Comparison of ENCODE assay signal across 11 mouse cellular contexts in the genomic region with DNA sequence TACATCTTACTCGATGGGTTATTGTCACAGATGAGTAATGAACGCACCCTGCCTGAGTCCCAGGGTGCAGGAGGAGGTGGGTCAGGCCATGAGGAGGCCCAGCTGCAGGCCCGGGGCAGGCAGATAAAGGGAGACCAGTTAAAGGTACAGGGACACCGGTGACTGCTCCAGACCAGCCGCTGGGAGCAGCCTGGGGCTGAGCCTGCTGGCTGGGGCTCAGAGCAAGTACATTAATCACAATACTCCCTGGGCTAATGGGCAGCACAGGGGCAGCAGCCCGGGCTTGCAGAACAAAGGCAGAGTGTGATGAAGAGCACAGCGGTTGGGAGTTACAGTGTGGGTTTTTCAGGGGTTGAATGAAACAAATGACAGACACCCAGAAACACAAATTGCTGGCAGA.
DNase-seq lines count a peak whose midpoint lies in the region; ATAC-seq and TF ChIP-seq lines count a peak whose summit lies in the region.
"Had no signal": no experiment of that assay in that cellular context is flagged by ENCODE, and none has a peak within 500 bp of the region (broad histone marks: within the 10 kb centered on the region; RNA-seq: fewer than 3 reads in every experiment).

No protein-coding gene starts in this region.

- H3K9ac ChIP-seq in kidney, embryonic 15.5 days: no peak overlapping the region
- H3K9ac ChIP-seq in hindbrain, embryonic 15.5 days: no peak overlapping the region
- H3K9ac ChIP-seq in neural tube, embryonic 12.5 days: 0 out of 2 replicates have a peak overlapping the region, but pooled peaks have one; percentile 26
- H3K9ac ChIP-seq: lung, embryonic 15.5 days had no signal

- H3K4me3 ChIP-seq in kidney, embryonic 15.5 days (replicated peaks): no peak overlapping the region
- no peak overlapping the region for H3K4me3 ChIP-seq in kidney, adult 2 months (ENCODE audit: insufficient read depth, low read depth, low read length)
- no peak overlapping the region for H3K4me3 ChIP-seq in embryonic facial prominence, embryonic 10.5 days
- H3K4me3 ChIP-seq in hindbrain, embryonic 15.5 days: no peak overlapping the region
- H3K4me3 ChIP-seq in neural tube, embryonic 12.5 days: no peak overlapping the region
- H3K4me3 ChIP-seq: lung, embryonic 15.5 days had no signal

- peaks cover 5% of the 10 kb centered on the region; the same call in 1 of the 2 replicates for H3K4me1 ChIP-seq in kidney, embryonic 15.5 days
- H3K4me1 ChIP-seq in kidney, adult 2 months (ENCODE audit: control insufficient read depth, insufficient read depth, low read length): no peaks in the 10 kb centered on the region
- peaks cover 3% of the 10 kb centered on the region; the same call in 1 of the 2 replicates for H3K4me1 ChIP-seq in embryonic facial prominence, embryonic 10.5 days
- H3K4me1 ChIP-seq in hindbrain, embryonic 15.5 days (replicated peaks): peaks cover 9% of the 10 kb centered on the region; the same call in 1 of the 2 replicates
- peaks cover 17% of the 10 kb centered on the region for H3K4me1 ChIP-seq in neural tube, embryonic 12.5 days
- H3K4me1 ChIP-seq: lung, embryonic 15.5 days had no signal

- H3K4me2 ChIP-seq in kidney, embryonic 15.5 days: no peak overlapping the region
- H3K4me2 ChIP-seq in hindbrain, embryonic 15.5 days: peak overlapping the region; percentile 32
- H3K4me2 ChIP-seq in neural tube, embryonic 12.5 days (replicated peaks): peak overlapping the region; percentile 24
- H3K4me2 ChIP-seq: lung, embryonic 15.5 days had no signal

- intact Hi-C loops in left cerebral cortex, postnatal 14 days (cut with DNase I): no loop called here

- H3K27ac ChIP-seq in kidney, embryonic 15.5 days: no peak overlapping the region
- H3K27ac ChIP-seq in kidney, adult 2 months (ENCODE audit: insufficient read depth, low read depth, low read length): no peak overlapping the region
- H3K27ac ChIP-seq in embryonic facial prominence, embryonic 10.5 days (replicated peaks): no peak overlapping the region
- no peak overlapping the region for H3K27ac ChIP-seq in hindbrain, embryonic 15.5 days (replicated peaks)
- peak overlapping the region; percentile 62; the same call in 1 of the 2 replicates for H3K27ac ChIP-seq in neural tube, embryonic 12.5 days
- H3K27ac ChIP-seq: lung, embryonic 15.5 days had no signal

- peak; percentile 90 for ATAC-seq in kidney, embryonic 15.5 days (replicated peaks; ENCODE audit: low FRiP score)
- ATAC-seq in hindbrain, embryonic 15.5 days (ENCODE audit: low FRiP score, low read depth): peak; percentile 76
- ATAC-seq in neural tube, embryonic 12.5 days (ENCODE audit: low FRiP score, low read depth): peak; percentile 96

- no peak for TF ChIP-seq CTCF in kidney, adult 2 months (conservative IDR thresholded peaks at IDR 0.05; ENCODE audit: insufficient read depth, insufficient read length, low read depth, low read length)

- H3K27me3 ChIP-seq in kidney, embryonic 15.5 days: no peaks in the 10 kb centered on the region
- H3K27me3 ChIP-seq in kidney, adult 2 months (replicated peaks; ENCODE audit: control insufficient read depth, insufficient read depth, low read length): no peaks in the 10 kb centered on the region
- H3K27me3 ChIP-seq in embryonic facial prominence, embryonic 10.5 days (replicated peaks; ENCODE audit: low read depth, poor library complexity, severe bottlenecking): no peaks in the 10 kb centered on the region
- 0 out of 2 replicates have a peak, but pooled peaks cover 3% of the 10 kb centered on the region for H3K27me3 ChIP-seq in hindbrain, embryonic 15.5 days
- H3K27me3 ChIP-seq in neural tube, embryonic 12.5 days (replicated peaks): no peaks in the 10 kb centered on the region
- H3K27me3 ChIP-seq: lung, embryonic 15.5 days had no signal

- DNase-seq in kidney, adult 2 months: no peak
- DNase-seq in embryonic facial prominence, embryonic 10.5 days (ENCODE audit: low spot score): peak; percentile 29
- DNase-seq in left cerebral cortex, postnatal 14 days (ENCODE audit: low spot score in 2 of 2): no peak
- no peak for DNase-seq in layer of hippocampus, adult 18-20 months (ENCODE audit: low spot score in 2 of 2)
- no peak for DNase-seq in yolk sac, embryonic 10.5 days (ENCODE audit: low spot score)
- DNase-seq: cerebellum, adult 11-12 months; thymus, adult 18-20 months had no signal

- no peaks in the 10 kb centered on the region for H3K9me3 ChIP-seq in kidney, embryonic 15.5 days (replicated peaks)
- H3K9me3 ChIP-seq in embryonic facial prominence, embryonic 10.5 days: no peaks in the 10 kb centered on the region
- H3K9me3 ChIP-seq in hindbrain, embryonic 15.5 days: no peaks in the 10 kb centered on the region
- H3K9me3 ChIP-seq in neural tube, embryonic 12.5 days: no peaks in the 10 kb centered on the region
- H3K9me3 ChIP-seq: lung, embryonic 15.5 days had no signal

- 8% methylated on average over 7 of the region's 7 CpGs for WGBS in kidney, embryonic 15.5 days
- WGBS in kidney, adult 2 months: 16% methylated on average over 7 of the region's 7 CpGs
- WGBS in embryonic facial prominence, embryonic 10.5 days: 21% methylated on average over 7 of the region's 7 CpGs
- 4% methylated on average over 7 of the region's 7 CpGs for WGBS in hindbrain, embryonic 15.5 days
- WGBS in neural tube, embryonic 12.5 days: 5% methylated on average over 7 of the region's 7 CpGs

- H3K36me3 ChIP-seq in kidney, embryonic 15.5 days: no peaks in the 10 kb centered on the region
- H3K36me3 ChIP-seq in kidney, adult 2 months (ENCODE audit: control insufficient read depth, insufficient read depth, low read length): no peaks in the 10 kb centered on the region
- no peaks in the 10 kb centered on the region for H3K36me3 ChIP-seq in embryonic facial prominence, embryonic 10.5 days (replicated peaks)
- no peaks in the 10 kb centered on the region for H3K36me3 ChIP-seq in hindbrain, embryonic 15.5 days
- H3K36me3 ChIP-seq in neural tube, embryonic 12.5 days: no peaks in the 10 kb centered on the region
- H3K36me3 ChIP-seq: lung, embryonic 15.5 days had no signal

- no peak for TF ChIP-seq POLR2A in kidney, adult 2 months (IDR thresholded peaks at IDR 0.05; ENCODE audit: low read depth, low read length)
